Mouse (Mus musculus): Measurements from ENCODE around the gene Kcnk6. TPM values are rescaled to one million over a fixed set of nuclear protein-coding genes. Genes with fewer than 3 reads are reported as not detected.
"Not testable (repeated sequence)": the region's sequence is repeated elsewhere in the genome, so short reads cannot be mapped to it uniquely, and the experiment has no call there.

Gene Kcnk6
- total RNA-seq, 2 experiments from 2014 or later, result 3.8 to 4.4 TPM

DNA sequence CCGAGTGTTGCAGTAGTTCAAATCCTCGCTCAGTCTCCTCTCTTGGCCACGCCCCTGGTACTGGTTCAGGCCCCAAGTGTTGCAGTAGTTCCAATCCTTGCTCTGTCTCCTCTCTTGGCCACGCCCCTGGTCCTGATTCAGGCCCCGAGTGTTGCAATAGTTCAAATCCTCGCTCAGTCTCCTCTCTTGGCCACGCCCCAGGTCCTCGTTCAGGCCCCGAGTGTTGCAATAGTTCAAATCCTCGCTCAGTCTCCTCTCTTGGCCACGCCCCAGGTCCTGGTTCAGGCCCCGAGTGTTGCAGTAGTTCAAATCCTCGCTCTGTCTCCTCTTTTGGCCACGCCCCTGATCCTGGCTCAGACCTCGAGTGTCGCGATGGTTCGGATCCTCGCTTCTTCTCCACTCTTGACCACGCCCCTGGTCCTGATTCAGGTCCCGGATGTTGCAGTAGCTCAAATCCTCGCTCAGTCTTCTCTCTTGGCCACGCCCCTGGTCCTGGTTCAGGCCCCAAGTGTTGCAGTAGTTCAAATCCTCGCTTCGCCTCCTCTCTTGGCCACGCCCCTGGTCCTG, 20.0 kb downstream of the Kcnk6 start:
- DNase-seq, result no peak
- intact Hi-C loops (cut with DNase I), result no loop called here

DNA sequence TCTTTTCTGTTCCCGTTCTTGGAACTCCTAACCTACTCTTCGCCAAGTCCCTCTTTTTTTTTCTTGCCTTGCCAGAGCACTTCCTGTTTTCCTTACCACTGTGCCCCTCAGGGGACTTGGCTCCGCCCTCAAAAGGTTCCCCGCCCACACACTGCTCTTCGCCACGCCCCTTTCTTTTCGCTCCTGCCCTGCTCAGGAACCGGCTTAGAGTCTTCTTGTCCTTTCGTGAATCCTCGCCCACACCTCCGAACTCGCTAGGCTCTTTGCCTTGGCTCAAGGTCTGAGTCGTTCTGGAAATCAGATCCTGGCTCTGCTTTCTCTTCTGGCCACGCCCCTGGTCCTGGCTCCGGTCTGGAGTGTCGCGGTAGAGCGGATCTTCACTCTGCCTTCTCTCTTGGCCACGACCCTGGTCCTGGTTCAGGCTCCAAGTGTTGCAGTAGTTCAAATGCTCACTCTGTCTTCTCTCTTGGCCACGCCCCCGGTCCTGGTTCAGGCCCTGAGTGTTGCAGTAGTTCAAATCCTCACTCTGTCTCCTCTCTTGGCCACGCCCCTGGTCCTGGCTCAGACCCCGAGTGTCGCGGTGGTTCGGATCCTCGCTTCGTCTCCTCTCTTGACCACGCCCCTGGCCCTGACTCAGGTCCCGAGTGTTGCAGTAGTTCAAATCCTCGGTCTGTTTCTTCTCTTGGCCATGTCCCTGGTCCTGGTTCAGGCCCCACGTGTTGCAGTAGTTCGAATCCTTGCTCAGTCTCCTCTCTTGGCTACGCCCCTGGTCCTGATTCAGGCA, 20.7 kb downstream of the Kcnk6 start:
- intact Hi-C loops (cut with DNase I), result no loop called here

DNA sequence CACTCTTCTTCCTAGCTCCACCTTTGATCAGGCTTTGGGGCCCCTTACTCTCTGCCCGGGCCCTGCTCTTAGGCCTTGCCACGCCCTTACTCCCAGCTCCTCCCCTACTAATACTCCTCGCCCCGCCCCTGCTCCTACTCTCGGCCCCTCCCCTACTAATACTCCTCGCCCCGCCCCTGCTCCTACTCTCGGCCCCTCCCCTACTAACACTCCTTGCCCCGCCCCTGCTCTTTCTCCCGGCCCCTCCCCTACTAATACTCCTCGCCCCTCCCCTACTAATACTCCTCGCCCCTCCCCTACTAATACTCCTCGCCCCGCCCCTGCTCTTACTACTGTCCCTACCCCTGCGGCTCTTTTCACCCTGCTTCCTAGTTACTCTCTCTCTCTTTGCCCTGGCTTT, 21.3 kb downstream of the Kcnk6 start:
- intact Hi-C loops (cut with DNase I), result not testable (repeated sequence)
- peak; percentile 30 to 45 for DNase-seq

More for the DNA sequence above, 20.7 kb downstream of the Kcnk6 start:
- DNase-seq, result peak; percentile 80 to 84

DNA sequence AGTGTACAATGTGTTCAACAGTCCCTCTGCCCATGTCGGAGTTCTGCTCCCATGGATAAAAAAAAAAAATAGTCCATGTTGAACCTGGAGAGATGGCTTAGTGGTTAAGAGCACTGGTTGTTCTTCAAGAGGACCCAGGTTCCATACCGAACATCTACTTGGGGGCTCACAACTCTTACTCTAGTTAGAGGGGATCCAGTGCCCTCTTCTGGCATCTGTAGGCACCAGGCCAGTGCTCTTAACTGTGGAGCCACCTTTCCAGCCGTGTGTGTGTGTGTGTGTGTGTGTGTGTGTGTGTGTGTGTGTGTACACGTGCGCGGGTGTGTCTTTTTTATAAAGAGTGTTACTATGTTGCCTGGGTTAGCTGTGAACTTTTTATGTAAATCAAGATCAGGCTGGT, 29.7 kb downstream of the Kcnk6 start:
- no peak for DNase-seq
- intact Hi-C loops (cut with DNase I), result no loop called here

DNA sequence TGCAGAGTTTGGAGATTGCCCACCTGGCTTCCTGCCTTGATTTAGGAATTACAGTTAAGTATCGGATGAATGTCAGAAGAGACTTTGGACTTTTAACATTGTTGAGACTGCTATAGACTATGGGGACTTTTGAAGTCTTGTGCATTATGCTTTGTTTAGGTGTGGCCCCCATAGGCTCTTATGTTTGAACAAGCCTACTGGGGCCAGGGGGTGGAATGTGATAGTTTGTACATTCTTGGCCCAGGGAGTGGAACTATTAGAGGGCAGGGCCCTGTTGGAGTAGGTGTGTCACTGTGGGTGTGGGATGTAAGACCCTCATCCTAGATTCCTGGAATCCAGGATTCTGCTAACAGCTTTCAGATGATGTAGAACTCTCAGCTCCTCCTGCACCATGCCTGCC, 38.1 kb downstream of the Kcnk6 start:
- intact Hi-C loops (cut with DNase I), result not testable (repeated sequence)

DNA sequence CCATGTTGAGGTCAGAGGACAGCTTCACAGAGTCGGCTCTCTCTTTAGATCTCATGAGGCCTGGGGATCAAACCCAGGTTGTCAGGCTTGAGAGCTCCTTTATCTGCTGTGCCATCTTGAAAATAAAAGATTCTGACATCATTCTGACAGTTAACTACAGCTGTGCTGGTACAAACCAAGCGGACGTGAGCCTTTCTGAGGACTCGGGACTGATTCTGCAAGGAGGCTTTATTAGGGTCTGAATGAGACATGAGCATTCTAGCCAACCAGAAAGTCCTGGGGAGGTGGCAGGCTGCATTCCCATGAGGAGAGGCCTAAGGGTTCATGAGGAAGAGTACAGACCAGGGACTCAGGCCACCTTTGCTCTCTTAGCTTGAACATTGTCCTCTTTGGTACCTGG, 51.0 kb downstream of the Kcnk6 start:
- intact Hi-C loops (cut with DNase I), result loop anchor here (2.0 kb wide), 1 partner anchor 57 kb away; the partner anchor contains the start of gene Yif1b
- not testable (repeated sequence) for DNase-seq

More for the DNA sequence above, 38.1 kb downstream of the Kcnk6 start:
- not testable (repeated sequence) for DNase-seq

DNA sequence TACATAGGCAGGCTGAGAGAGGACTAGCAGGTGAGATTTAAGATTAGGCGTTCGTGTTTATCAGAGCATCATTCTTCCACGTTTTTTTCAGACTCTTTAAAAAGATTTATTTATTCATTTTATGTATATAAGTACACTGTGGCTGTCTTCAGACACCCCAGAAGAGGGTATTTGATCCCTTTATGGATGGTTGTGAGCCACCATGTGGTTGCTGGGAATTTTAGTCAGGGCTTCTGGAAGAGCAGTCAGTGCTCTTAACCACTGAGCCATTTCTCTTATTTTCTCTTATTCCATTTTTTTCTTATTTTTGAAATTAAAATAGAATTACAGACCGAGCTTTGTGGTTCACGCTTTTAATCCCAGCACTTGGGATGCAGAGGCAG, 51.5 kb downstream of the Kcnk6 start:
- intact Hi-C loops (cut with DNase I), result loop anchor here (2.0 kb wide), 1 partner anchor 58 kb away; the partner anchor contains the start of gene Yif1b
- DNase-seq, result no peak

DNA sequence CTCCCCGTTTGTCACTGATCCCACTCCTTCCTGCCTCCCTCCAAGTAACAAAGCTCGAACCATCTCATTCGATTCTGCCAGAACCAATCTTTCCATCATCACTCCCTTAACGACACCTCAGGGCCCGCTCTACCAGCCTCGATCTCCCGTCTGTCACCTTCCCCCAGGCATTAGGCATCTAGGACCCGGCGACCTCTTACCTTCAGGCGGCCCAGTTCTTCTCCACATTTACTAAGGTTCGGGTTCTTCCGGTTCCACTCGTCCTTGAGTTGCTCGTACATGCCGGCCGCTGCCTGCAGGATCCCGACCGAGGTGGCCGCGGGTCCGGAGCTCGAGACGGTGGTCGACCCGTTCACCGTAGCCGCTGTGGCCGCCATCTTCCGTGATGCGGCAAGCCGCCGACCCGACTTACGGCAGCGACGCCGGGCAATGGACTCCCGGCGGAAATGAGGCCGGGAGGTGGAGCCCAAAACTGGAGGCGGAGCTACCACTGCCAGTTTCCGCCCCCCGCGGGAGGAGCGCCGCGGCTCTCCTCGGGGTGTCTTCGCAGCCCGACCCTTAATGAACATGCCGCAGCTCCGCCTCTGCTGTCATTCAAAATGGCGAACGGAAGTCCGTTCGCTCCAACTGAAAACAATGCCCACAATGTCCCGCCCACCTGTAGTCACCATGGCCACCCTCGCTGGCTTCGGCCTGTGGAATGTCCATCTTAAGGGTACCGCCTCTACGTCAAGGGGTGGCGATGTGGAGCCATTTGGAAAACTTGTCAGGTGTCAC, 52.0 kb downstream of the Kcnk6 start, which contains the start of gene Psmd8:
Psmd8 (minus strand) TSS at position 625 of the 777 bp plus-strand sequence.
- intact Hi-C loops (cut with DNase I), result loop anchor here (2.0 kb wide), 1 partner anchor 59 kb away; the partner anchor contains the start of gene Yif1b

DNA sequence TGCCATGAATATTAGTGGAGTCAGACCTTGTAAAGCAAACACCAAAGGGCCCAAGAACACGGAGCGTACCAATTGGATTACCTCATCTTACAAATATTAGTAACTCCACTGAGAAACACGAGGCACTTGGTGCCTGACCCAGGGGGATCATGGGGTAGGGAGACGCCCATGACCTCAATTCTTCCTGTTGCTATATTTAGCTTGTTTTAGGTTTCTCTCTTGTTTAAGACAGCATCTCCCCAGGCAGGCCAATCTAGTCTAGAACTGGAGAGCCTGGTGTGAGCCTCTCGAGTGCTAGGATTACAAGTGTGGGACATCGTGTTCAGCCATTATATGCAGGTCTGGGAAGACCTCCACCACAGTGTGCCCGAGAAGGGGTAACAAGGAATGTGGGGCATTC, 53.0 kb downstream of the Kcnk6 start:
- DNase-seq, result no peak
- intact Hi-C loops (cut with DNase I), result loop anchor here (2.0 to 10.0 kb wide), 3 partner anchors 117 to 343 kb away; partner anchors contain the start of genes Eif3k and Map4k1

More for the DNA sequence above, 52.0 kb downstream of the Kcnk6 start, which contains the start of gene Psmd8:
- peak; percentile 97 for DNase-seq

DNA sequence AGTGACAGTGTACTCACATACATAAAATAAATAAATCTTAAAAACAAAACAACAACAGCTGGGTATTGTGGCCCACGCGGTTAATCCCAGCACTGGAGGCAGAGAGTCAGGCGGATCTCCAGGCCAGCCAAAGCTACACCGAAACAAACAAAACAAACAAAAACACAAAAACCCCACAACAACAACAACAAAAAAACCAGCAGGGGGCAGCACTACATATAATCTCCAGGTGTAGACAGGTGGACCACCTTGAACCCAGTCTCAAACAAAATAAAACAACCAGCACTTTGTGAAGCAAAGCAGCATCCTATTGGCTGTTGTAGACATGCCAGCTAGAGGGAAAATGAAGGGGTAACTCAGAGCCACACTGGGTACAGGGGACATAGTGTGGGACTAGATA, 54.2 kb downstream of the Kcnk6 start:
- intact Hi-C loops (cut with DNase I), result loop anchor here (2.0 to 10.0 kb wide), 3 partner anchors 119 to 344 kb away; partner anchors contain the start of genes Eif3k and Map4k1
- DNase-seq, result no peak

DNA sequence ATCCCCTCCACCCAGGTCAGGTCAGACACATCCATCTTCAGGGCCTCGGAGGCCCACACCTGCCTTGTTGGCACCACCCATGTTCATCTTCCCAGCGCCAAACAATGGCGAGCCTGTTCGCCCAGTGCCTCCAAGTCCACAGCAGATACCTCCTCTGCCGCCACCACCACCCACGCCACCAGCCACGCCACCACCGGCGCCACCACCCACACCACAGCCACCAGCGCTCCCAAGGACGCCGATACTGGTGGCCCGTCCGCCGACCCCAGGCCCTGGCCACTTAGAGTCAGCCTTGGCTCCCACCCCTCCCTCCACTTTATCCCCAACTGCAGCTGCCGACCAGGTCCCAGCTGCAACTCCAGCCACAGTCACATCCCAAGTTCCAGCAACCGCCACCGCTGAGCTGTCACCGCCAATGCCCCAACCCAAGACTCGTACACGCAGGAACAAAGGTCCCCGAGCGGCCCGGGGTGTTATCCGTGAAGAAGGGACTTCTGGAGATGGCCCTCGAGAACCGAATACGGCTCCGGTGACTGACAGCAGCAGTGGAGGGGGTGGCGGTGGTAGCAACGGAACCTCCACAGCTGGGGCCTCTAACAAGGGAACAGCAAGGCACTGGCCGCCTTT, 59.8 kb downstream of the Kcnk6 start:
- intact Hi-C loops (cut with DNase I), result loop anchor here (5.0 to 10.0 kb wide), 2 partner anchors 188 to 410 kb away; partner anchors contain the start of genes Eif3k and Map4k1
- peak in 1 of 2 experiments; percentile 10 for DNase-seq

Other genes with a start within 250 kb of the Kcnk6 start
- gene Ryr1, start 107.3 kb downstream of the Kcnk6 start, total RNA-seq (2021), result under 1 TPM; 0.05 TPM
- gene Rasgrp4, start 97.7 kb downstream of the Kcnk6 start, total RNA-seq (2021), result 1 to 10 TPM; 1.0 to 2.0 TPM
- 10 to 100 TPM; 11.9 to 13.7 TPM for gene Fam98c, start 76.3 kb downstream of the Kcnk6 start, total RNA-seq (2021)
- gene Ggn, start 62.3 kb downstream of the Kcnk6 start, total RNA-seq (2021), result 1 to 10 TPM; 1.0 to 1.3 TPM
- gene Spred3, start 62.1 kb downstream of the Kcnk6 start, total RNA-seq (2021), result 1 to 10 TPM in 1 of 2 experiments, under 1 TPM in 1; 0.95 to 1.5 TPM
- gene Psmd8, start 51.8 kb downstream of the Kcnk6 start, total RNA-seq (2021), result 100 to 1,000 TPM; 142 to 149 TPM
- under 1 TPM; 0.32 to 0.60 TPM for gene Catsperg1, start 18.5 kb downstream of the Kcnk6 start, total RNA-seq (2021)
- gene Yif1b, start 5.8 kb upstream of the Kcnk6 start, total RNA-seq (2021), result 10 to 100 TPM; 62.0 to 68.3 TPM
- 1 to 10 TPM; 2.0 to 2.2 TPM for gene 2200002D01Rik, start 16.0 kb upstream of the Kcnk6 start, total RNA-seq (2021)
- gene Spint2, start 49.4 kb upstream of the Kcnk6 start, total RNA-seq (2021), result 10 to 100 TPM; 39.2 to 42.9 TPM
- gene Ppp1r14a, start 56.8 kb upstream of the Kcnk6 start, total RNA-seq (2021), result 10 to 100 TPM; 13.2 to 15.4 TPM
- 1 to 10 TPM in 1 of 2 experiments, under 1 TPM in 1; 0.19 to 1.2 TPM for gene Dpf1, start 71.4 kb upstream of the Kcnk6 start, total RNA-seq (2021)